Mouse (Mus musculus): ENCODE measurements around the gene Gm21721. TPM values are rescaled to one million over a fixed set of nuclear protein-coding genes. Genes with fewer than 3 reads are reported as not detected.
"Not testable (repeated sequence)": the region's sequence is repeated elsewhere in the genome, so short reads cannot be mapped to it uniquely, and the experiment has no call there.

Gm21721 gene
- polyA plus RNA-seq (2016; fragmentation: Nextera tagmentation; extraction: Ambion mirVana) = not detected in 2 replicates

GRCm38 (mm10) chrY:9202090-9202489, at the start of gene Gm21721:
TSS of gene Gm21721 (minus strand) at chrY:9202190.
- not testable (repeated sequence) for H3K4me2 ChIP-seq (replicated peaks); H3K9me3 ChIP-seq; ATAC-seq (ENCODE audit: low FRiP score, low read depth); H3K9ac ChIP-seq (replicated peaks); H3K4me3 ChIP-seq; H3K27me3 ChIP-seq; H3K4me1 ChIP-seq; H3K36me3 ChIP-seq; H3K27ac ChIP-seq (replicated peaks)
- no CpG with 5 or more reads among the region's 2 CpGs for WGBS

Other genes with a start within 250 kb of the Gm21721 start
- not detected in 2 replicates for gene Gm21292, start 68.3 kb downstream of the Gm21721 start, polyA plus RNA-seq (2016; fragmentation: Nextera tagmentation; extraction: Ambion mirVana)
- not detected in 2 replicates for gene Gm21812, start 145.0 kb upstream of the Gm21721 start, polyA plus RNA-seq (2016; fragmentation: Nextera tagmentation; extraction: Ambion mirVana)
- gene Gm21874, start 214.0 kb upstream of the Gm21721 start, polyA plus RNA-seq (2016; fragmentation: Nextera tagmentation; extraction: Ambion mirVana) = not detected in 2 replicates

All from midbrain, embryonic 12.5 days (tissue).